Mouse (Mus musculus): ENCODE measurements at regions not wholly inside any gene's neighbourhood (a gene's known extent, or its start where the extent isn't known, plus 50 kb on each side); places are given as distances from the start of the nearest gene placed in this dataset.
"Not testable (repeated sequence)": the region's sequence is repeated elsewhere in the genome, so short reads cannot be mapped to it uniquely, and the experiment has no call there.

DNA sequence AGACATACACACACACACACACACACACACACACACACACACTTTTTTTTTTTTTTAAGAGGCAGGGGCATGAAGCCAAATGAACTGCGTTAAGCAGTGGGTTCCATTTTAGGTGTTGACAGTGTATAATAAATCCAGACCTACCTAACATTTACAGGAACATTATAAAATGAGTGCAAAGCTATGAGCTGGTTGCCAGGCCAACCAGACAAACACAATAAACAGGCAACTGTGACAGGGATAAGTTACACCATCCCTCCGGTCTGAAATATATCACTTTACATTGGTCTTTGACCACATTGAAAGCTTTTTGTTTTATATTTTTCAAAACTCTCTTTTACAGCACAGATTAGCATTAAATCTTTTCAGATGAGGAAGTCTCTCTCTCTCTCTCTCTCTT lies 820.2 kb upstream of the Sox9 start:
- peak; percentile 30 for DNase-seq (ENCODE audit: low read depth)

DNA sequence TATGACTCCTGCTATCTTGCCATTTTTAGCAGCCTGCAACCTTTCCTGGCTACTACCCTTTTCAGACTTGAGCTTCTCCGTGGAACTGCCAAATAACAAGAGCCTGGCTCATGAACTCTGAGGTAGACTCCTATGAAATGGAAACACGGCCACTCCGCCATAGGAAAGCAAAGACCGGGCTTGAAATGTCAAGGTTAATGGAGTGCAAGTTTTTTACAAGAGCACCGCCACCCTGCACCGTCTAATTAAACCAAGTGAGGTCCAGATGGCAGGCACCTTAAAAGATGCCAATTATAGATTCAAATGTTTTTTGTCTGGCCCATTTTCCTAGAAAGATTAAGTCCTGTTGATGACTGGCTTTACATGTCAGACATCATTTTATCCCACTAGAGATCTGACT lies 818.0 kb upstream of the Sox9 start:
- DNase-seq (ENCODE audit: low read depth): no peak

DNA sequence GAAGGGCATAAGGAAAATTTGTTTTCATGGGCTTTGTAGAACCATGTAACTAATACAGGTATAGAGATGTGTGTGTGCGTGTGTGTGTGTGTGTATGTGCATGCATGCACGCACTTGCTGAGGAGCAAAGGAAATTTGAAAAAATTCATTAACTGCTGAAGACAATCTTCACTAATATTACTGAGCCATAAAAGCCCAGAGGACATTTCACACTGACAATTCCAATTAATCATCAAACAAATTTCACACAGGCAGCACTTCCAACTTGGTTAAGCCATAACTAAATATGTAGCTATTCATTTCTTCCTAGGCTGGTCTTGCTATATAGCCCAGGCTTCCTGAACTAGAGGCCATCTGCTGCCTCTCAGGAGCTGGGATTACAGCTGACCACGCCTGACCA lies 815.6 kb upstream of the Sox9 start:
- no peak for DNase-seq (ENCODE audit: low read depth)

DNA sequence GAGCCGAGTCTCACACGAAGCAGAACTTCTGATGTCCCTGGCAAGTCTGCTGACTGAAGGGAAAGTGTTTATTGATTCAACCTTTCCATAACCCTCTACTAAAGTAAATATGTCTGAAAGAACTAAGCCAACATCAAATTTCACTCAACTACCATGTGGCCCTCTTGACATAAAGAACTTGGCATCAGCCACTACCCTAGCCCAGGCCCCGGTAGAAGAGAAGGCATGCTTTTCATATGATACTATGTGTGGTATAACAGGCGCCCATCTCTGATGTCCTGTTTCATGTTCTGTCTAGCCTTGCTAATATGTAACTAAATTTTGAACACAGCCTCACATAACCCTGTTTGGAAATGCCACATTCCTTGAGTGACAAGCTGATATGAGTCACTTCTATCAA lies 811.0 kb upstream of the Sox9 start:
- no peak for DNase-seq (ENCODE audit: low read depth)

DNA sequence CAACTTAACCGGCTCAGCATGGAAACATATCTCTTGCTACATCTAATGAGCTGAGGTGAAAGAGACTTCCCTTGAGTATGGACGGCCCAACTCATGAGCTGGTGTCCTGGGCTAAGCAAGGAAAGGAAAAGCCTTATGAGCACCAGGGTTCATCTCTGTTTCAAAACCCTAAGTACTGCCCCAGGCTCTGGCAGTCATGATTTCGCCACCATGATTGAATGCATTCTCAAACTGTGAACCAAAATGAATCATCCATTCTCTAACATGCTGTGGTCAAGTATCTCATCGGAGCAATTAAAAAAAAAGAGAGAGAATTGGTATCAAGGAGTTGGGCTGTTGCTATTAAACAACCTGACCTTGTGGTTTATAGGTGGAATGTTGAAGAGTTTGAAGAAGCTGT lies 803.4 kb upstream of the Sox9 start:
- DNase-seq (ENCODE audit: low read depth): no peak

DNA sequence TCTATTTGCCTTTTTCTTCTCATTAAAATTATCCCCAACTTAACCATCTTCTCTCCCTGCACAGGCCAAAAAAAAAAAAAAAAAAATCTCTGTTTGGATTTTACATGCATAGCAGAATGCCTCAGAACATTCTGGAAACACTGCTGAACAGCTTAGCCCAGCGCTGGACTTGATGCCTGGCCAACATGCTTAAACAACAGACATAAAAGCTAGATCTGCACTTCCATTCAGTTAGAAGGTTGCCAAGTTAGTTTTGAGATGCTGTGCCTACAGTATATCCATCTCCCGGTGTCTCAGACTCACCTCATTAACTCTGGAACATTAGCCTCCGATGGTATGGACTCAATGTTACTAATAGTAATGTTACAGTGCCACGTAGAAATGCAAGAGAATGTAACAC lies 785.6 kb upstream of the Sox9 start:
- no peak for DNase-seq (ENCODE audit: low read depth)

DNA sequence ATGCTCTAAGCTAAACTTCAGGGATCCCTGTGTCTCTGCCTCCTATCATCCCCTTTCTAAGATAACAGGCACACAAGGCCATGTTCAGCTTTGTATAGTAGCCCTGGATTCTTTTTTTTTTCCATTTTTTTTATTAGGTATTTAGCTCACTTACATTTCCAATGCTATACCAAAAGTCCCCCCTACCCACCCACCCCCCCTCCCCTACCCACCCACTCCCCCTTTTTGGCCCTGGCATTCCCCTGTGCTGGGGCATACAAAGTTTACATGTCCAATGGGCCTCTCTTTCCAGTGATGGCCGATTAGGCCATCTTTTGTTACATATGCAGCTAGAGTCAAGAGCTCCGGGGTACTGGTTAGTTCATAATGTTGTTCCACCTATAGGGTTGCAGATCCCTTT lies 771.2 kb upstream of the Sox9 start:
- not testable (repeated sequence) for DNase-seq (ENCODE audit: low read depth)

DNA sequence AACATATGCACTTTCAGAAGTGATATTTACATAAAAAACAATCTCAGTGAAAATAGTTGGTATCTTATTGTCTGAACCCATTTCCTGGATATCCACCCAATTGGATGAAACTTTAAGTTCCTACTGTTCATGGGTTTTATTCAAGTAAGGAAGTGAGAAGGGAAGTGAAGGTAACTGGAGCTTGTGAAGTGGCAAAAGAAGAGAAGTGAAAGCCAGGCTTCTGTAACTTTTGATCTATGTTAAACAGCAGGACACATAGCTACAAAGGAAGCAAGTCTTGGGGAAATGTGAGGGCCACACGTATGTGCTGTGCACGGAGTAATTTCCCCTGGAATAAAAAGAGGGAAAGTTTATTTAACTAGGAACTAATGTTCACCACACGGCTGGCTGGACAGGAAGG lies 764.1 kb upstream of the Sox9 start:
- no peak for DNase-seq (ENCODE audit: low read depth)

DNA sequence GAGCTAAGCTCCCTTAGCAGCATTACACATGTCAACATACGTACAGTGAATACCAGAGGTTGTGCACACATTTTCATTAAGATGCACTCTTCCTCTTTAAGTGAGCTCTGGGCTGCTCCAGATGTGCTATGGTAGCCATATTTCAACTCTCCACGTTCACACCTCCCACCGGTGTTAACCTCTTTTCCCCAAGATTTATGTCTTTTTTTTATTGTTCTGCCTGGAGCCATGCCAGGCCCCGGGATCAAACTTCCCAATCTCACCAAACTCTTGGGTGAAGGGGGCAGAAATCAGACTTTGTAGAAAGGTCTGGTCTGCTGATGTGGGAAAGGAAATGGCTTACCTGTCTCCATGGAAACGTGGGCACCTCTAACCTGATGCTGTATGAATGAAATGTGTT lies 754.0 kb upstream of the Sox9 start:
- no peak for DNase-seq (ENCODE audit: low read depth)

DNA sequence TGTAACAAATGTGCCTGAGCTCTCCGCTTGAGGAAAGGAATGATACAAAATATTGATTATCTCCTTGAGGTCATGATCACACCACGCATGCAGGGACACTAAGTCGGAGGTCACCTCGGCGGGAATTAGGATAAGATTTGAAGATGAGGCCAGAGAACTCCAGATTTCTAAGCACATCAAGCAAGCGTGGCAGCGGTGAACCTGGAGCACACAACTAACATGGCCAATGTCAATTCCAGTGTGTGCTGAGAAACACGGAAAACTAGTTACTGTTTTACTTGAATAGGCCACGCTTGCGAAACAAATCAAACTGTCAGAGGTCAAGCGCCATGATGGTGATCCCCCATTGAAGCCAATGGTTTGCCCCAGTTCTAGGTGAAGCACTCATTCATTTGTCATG lies 743.3 kb upstream of the Sox9 start:
- no peak for DNase-seq (ENCODE audit: low read depth)

DNA sequence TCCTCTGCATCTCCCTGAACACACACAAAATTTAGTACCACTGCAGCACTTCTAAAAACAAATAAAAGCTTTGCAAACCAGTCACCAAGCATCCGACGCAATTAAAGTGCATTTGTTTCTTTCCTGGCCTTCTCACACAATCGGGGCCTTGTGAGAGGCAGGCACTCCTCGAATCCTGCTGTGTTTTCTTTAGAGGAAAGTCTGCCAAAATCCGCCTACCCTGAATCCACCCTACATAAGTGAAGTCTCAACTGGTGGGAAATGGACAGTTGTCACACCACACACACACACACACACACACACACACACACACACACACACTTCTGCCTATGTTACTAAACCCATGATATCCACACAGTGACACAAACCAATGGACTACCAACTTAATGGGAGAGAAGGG lies 737.6 kb upstream of the Sox9 start:
- no peak for DNase-seq (ENCODE audit: low read depth)

DNA sequence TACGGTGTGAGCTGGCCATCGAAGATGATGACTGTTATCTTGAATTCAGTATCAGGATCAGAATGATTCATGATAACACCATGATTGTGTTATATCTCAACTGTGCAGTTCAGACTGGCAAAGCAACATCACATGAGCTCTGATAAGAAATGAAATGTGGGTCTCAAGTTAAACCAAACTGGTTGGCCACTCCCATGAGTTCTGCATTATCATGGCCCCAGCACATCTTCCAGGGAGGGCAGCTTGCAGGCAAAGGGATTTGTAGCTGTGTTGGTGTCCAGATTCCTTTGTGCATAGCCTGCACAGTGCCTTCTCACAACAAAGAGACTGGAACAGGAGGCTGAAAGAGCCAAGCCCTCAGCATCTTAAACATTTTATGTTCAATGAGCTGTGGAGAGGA lies 736.7 kb upstream of the Sox9 start:
- no peak for DNase-seq (ENCODE audit: low read depth)

DNA sequence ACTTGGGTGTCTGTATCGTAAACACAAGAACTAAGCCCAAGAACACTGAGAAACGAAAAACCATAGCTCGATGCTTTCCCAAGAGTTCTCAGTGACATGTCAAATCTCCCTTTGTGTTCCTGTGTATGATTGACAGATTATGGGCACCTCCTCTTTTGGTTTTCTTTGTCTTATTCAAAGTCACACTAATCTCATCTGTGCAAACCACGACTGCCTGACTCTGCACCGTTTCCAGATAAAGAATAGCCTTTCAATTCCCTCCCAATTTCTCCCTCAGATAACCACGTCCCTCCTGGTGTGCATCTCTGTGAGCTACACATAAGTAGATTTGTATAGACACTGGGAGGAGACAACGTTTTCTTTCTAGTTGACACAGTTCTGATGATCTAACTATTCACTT lies 731.7 kb upstream of the Sox9 start:
- DNase-seq (ENCODE audit: low read depth): no peak

DNA sequence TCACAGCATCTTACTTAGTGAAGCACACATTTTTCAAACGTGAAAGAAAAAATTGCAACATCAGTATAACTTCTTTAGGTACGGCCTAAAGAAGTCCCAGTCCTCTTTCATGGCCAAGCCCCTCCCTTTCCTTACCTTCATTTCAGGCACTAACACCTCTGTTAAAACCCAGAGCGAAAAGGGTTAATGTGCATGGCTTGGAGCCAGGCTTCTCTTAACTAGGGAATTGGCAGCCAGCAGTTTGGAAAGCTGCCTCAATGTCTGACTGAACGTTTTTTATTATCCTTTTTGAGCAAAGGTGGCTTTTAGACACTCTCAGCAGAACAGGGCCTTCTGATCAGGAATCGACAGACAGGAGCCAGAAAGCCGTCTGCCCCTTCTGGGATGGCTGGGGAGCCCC lies 726.4 kb upstream of the Sox9 start:
- DNase-seq (ENCODE audit: low read depth): no peak

DNA sequence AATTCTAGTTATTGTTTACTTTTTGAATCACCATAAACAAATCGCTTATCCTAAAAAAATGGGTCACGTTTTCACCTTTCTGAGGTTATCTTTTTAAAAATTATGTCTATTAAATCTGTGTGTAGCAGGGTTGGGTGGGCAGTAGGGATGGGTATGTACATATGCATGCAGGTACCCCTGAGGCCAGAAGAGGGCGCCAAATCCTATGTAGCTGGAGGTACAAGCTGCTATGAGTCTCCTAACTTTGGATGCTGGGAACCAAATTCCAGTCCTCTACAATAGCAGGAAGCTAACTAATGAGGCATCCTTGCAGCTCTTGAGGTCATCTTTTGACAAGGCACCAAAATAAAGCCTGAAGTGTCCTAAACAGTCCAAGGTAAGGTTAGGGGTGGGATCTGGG lies 714.8 kb upstream of the Sox9 start:
- no peak for DNase-seq (ENCODE audit: low read depth)

DNA sequence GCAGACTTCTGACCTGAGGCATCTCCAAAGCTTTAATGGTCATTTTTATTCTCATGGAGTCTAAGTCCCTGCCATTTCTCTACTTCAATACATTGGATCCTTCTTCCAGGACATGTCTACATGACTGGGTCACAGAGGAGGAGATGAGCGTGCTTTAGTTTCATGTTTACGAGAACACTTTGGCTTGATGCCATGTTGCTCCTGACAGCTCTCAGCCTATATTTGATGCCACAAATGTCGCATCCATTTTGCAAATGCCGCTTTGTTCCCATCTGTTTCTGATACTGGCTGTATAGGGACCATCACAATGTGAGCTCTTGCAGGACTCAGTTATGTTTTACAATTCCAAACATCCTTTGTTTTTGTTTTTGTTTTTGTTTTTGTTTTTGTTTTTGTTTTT lies 713.2 kb upstream of the Sox9 start:
- no peak for DNase-seq (ENCODE audit: low read depth)

DNA sequence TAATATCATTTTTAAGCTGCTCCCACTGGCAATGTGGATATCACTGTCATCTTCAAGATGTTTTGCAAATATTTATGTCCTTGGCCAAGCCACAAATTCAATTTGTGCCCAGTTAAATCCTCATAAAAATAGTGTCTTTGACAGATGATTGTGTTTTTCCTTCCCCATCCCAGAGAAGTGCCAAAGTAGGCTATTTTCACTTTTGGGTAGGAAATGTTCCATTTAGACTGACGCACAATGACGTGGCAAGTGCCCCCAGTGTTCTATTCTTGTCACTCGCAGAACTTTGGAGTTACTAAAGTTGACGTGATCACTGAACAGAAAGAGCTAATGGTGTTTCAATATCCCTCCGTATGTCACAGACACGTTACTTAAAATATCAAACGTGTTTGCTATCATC lies 710.5 kb upstream of the Sox9 start:
- DNase-seq (ENCODE audit: low read depth): no peak

DNA sequence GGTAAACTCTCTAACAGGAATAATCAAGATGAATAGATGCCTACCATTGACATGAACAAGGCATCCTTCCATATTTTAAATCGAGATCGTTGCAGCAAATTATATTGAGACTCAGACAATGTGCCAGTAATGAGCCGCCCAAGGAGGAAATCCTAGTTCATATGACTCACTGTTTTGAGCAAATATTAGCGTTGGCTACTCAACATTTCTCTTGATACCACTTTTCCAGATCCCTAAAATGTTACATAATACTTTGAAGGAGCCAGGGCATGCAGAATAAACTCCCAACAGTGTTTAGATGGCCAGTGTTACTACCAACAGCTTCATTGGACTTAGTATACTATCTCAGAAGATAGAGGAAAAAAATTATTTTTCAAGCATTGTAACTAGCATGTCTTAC lies 700.6 kb upstream of the Sox9 start:
- DNase-seq (ENCODE audit: low read depth): peak; percentile 27

DNA sequence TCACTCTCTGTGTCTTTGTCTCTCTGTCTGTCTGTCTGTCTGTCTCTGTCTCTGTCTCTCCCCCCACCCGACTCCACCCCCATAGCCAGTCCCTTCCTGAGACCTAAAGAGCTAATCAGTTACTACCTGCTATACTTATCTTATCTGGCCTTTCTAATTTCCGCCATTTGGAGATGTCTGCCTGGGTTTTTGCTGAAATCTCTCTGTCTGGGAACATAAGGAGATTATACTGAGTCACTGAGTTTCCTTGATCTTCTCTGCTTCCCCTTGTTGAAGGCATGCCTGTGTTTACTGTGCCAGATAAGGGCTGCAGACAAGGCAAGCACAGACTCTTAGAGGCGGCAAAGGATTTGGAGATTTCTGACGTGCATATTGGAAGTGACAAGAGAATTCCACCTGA lies 699.0 kb upstream of the Sox9 start:
- no peak for DNase-seq (ENCODE audit: low read depth)

DNA sequence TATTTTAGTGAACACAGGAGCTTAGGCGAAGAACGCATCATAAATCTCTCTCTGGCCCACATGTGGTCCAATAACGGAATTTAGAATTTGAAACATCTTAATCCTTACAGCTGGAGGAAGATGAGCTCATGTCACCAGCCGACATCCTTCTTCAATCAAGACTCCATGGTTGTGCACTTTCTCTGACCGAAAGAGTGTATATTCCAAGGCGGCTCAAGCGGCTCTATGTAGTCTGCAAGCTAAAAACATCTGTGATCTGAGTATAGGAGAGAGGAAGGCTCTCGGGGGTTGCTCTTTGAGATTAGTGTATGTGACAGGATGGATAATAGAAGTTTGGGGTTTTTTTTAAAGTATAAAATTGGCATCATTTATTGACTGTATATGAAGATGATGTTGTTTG lies 689.9 kb upstream of the Sox9 start:
- DNase-seq (ENCODE audit: low read depth): no peak

DNA sequence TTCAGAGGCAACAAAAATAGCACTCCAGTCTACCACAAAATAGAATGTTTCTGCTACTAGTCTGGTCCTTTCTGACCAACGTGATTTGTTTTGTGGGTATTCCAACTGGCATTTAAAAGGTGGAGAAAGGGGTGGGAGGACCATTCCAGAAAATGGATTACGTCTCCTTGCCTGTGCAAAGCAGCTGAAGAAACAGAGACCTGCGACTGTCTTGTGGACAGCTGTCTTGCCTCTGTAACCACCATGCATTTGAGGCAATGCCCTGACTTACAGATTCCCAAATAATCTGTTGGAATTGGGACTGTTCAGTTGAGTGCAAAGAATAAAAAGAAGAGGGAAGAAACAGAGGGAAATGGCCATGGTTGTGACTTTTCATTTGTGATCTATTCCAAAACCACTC lies 687.0 kb upstream of the Sox9 start:
- no peak for DNase-seq (ENCODE audit: low read depth)

DNA sequence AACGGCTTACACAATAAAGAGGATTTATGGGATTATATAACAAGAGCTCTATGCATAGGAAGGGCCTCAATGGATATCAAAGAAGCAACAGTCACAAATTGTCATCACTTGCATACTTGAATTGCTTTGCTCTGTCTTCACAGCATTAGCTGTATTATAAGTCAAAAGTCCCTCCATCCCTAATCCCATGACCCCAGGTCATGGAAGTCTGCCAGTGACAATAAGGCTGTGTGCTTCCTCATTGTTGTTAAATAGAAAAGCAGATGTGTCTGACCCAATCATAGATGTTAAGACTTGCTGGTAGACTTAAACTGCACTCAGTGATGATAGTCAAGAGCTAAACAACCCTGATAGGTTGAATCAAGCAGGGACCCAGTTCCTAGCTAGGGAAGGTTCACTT lies 683.9 kb upstream of the Sox9 start:
- DNase-seq (ENCODE audit: low read depth): no peak

DNA sequence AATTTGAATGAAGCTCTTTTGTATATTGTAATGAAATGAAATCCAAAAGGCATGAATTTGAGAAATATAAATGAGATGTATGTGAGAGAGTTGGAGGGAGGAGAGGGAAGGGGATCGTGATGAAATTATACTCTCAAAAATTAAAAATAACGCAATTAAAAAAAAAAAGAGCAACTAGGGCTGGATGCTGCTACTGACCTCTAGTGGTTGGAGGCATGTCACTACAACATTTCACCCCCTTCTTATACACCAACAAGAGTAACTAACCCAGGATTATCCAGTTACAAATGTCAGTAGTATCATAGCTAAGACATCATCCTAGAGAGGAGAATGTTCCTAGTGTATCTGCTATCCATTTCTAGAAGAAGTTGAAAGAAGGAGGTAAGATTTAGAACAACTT lies 678.8 kb upstream of the Sox9 start:
- no peak for DNase-seq (ENCODE audit: low read depth)

DNA sequence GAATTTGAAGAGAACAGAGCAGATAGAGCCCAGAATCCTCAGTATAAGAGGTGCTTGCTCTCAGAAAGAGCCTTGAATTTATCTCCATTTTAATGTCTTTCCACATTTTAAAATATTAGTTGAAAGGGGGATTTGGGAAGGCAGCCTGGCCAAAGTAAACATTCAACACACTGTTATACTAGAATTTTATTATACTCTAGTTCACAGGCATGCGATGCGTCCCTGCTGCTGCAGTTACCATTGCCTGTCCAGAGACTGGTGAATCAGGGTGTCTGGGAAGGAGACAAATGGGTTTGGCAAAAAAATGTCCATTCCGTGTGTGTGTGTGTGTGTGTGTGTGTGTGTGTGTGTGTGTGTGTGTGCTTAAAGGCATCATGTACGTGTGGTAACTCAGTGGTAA lies 675.1 kb upstream of the Sox9 start:
- DNase-seq (ENCODE audit: low read depth): no peak

DNA sequence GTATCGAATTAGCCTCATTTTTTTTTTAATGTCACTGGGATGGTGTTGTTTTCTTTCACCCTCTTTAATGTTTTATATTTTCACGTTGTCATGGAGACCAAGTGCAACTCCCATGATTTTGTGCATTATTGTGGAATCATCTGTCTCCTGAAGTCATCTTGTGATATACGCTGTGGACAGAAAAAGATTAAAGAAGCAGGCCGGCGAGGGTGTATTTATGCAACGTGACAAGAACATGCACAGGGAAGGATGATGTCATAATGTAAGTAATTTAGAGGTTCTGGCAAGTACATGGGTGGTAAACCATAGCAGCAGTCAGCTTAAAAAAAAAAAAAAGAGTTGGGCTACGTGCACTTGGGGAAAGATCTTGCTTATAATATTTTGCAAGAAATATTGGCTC lies 674.7 kb upstream of the Sox9 start:
- no peak for DNase-seq (ENCODE audit: low read depth)

DNA sequence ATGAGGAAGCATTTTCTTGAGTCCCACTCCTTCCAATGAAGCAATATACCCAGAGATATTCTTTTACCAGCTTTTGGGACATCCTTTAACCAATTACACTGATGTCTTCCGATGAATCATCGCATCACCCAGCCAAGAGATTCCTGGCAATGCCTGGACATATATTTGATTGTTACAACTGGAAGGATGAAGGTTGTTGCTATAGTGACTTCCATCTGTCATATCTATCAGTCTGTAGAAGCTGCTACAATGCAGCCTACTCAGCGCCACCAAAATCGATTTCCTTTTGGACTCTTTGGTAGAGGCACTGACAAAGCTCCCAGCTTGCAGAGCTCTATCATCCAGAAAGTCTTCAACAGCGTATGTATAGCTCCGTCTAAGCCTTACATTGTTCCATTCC lies 661.0 kb upstream of the Sox9 start:
- no peak for DNase-seq (ENCODE audit: low read depth)
